Mouse (Mus musculus) WW6 (cell line): ENCODE results near the gene Pdia3.
"Not testable (repeated sequence)": the region's sequence is repeated elsewhere in the genome, so short reads cannot be mapped to it uniquely, and the experiment has no call there.

Source experiments
- DNase-seq: peaks from one replicate; pipeline ENCODE4 v3.0.0-alpha.2; 2013; ENCODE audit warnings: low read depth, low spot score

Pdia3 gene

GRCm38 (mm10) chr2:121442259-121443067 is 28.9 kb downstream of the Pdia3 start:
- no peak for DNase-seq

- DNase-seq: no peak
These were observed 29.4 kb downstream of the Pdia3 start for GRCm38 (mm10) chr2:121443068-121443349.

GRCm38 (mm10) chr2:121444178-121444577 is 30.6 kb downstream of the Pdia3 start, which contains the start of gene Ell3:
TSS of gene Ell3 (minus strand) at chr2:121444278.
- DNase-seq: no peak

GRCm38 (mm10) chr2:121445117-121445516 is 31.5 kb downstream of the Pdia3 start:
- no peak for DNase-seq

GRCm38 (mm10) chr2:121446506-121446905 is 32.9 kb downstream of the Pdia3 start:
- no peak for DNase-seq

GRCm38 (mm10) chr2:121447006-121447405 is 33.4 kb downstream of the Pdia3 start:
- DNase-seq: no peak

- DNase-seq: no peak
These were observed 34.6 kb downstream of the Pdia3 start for GRCm38 (mm10) chr2:121448136-121448535.

GRCm38 (mm10) chr2:121448739-121449535 is 35.4 kb downstream of the Pdia3 start, which contains the start of gene Serf2:
TSS of gene Serf2 (plus strand) at chr2:121449195.
- DNase-seq: peak; percentile 98

GRCm38 (mm10) chr2:121449545-121450011 is 36.0 kb downstream of the Pdia3 start:
- DNase-seq: no peak

- no peak for DNase-seq
These were observed 36.5 kb downstream of the Pdia3 start for GRCm38 (mm10) chr2:121450093-121450492.

GRCm38 (mm10) chr2:121452361-121452760 is 38.8 kb downstream of the Pdia3 start:
- no peak for DNase-seq

- DNase-seq: no peak
These were observed 39.4 kb downstream of the Pdia3 start, which contains the start of gene Hypk for GRCm38 (mm10) chr2:121452990-121453389. TSS of gene Hypk (plus strand) at chr2:121453290.

- no peak for DNase-seq
These were observed 40.3 kb downstream of the Pdia3 start for GRCm38 (mm10) chr2:121453917-121454316.

- no peak for DNase-seq
These were observed 42.0 kb downstream of the Pdia3 start for GRCm38 (mm10) chr2:121455534-121455933.

- peak; percentile 65 for DNase-seq
These were observed 43.4 kb downstream of the Pdia3 start, which contains the start of gene Serinc4 for GRCm38 (mm10) chr2:121456692-121457642. TSS of gene Serinc4 (minus strand) at chr2:121456781.

GRCm38 (mm10) chr2:121460071-121460470 is 46.5 kb downstream of the Pdia3 start:
- DNase-seq: no peak

- not testable (repeated sequence) for DNase-seq
These were observed 55.4 kb downstream of the Pdia3 start for GRCm38 (mm10) chr2:121468982-121469381.

GRCm38 (mm10) chr2:121472783-121473182 is 59.2 kb downstream of the Pdia3 start:
- not testable (repeated sequence) for DNase-seq

- peak; percentile 53 for DNase-seq
These were observed 60.0 kb downstream of the Pdia3 start, which contains the start of gene Mfap1b for GRCm38 (mm10) chr2:121473301-121474179. TSS of gene Mfap1b (minus strand) at chr2:121474067.

- DNase-seq: no peak
These were observed 60.6 kb downstream of the Pdia3 start for GRCm38 (mm10) chr2:121474180-121474535.
